Mouse (Mus musculus) embryonic facial prominence, embryonic 10.5 days (tissue): ENCODE measurements at regions not wholly inside any gene's neighbourhood (a gene's known extent, or its start where the extent isn't known, plus 50 kb on each side); places are given as distances from the start of the nearest gene placed in this dataset.

ENCODE experiments used
- DNase-seq: peaks from one replicate; pipeline ENCODE4 v3.0.0-alpha.2; 2017; ENCODE audit warnings: low spot score
- H3K27ac ChIP-seq: fragments of 300-500 bp; sonication (generic); replicated peaks from 2 replicates; pipeline ENCODE4 v1.5.1; 2016; ENCODE audit warnings: mild to moderate bottlenecking
- H3K27me3 ChIP-seq: fragments of 300-500 bp; sonication (generic); replicated peaks from 2 replicates; pipeline ENCODE4 v1.6.1; 2016; ENCODE audit warnings: low read depth, mild to moderate bottlenecking; ENCODE audit not compliant: poor library complexity, severe bottlenecking
- H3K36me3 ChIP-seq: fragments of 300-500 bp; sonication (generic); replicated peaks from 2 replicates; pipeline ENCODE4 v1.6.1; 2016; ENCODE audit warnings: mild to moderate bottlenecking, moderate library complexity
- H3K4me1 ChIP-seq: fragments of 300-500 bp; sonication (generic); 2 replicates; pipeline ENCODE4 v1.6.1; 2016
- H3K4me3 ChIP-seq: fragments of 300-500 bp; sonication (generic); 2 replicates; pipeline ENCODE4 v1.5.1; 2016; ENCODE audit warnings: mild to moderate bottlenecking, moderate library complexity
- H3K9me3 ChIP-seq: fragments of 300-500 bp; sonication (generic); 2 replicates; pipeline ENCODE4 v1.6.1; 2016; ENCODE audit warnings: mild to moderate bottlenecking
- WGBS: fragments of 180-500 bp; shearing (Covaris S2); methylation state at CpG from one replicate; pipeline ENCODE4 v1.1.7; 2016; 5-methylcytosine and 5-hydroxymethylcytosine counted together

- Histone ChIP-seq H3K4me3 (no peak overlapping the region), H3K9me3 (no peaks in the 10 kb centered on the region), H3K4me1 (no peaks in the 10 kb centered on the region), H3K36me3 (no peaks in the 10 kb centered on the region), H3K27me3 (no peaks in the 10 kb centered on the region), H3K27ac (no peak overlapping the region)
- DNase-seq, result no peak
- WGBS, result 78% methylated on average over 1 of the region's 1 CpGs
Observed at GRCm38 (mm10) chr12:78118131-78118530, 75.9 kb upstream of the Gm6657 start.

DNA sequence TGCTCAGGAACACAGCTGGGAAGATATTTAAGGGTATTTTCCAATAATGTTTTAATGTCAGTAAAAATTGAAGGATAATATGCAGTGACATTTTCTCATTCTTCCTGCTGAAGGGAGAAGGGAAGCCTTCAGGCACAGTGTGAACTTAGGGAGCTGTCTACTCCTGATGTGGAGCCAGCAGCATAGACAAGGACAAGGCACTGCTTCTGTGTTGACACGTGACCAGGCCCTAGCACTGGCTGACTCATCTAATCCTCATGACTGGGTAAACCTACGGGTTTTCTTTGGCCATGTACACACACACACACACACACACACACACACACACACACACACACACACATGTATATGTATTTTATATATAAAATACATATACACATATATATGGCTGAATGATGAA lies 74.8 kb upstream of the Gm6657 start:
- no peak overlapping the region for H3K27ac ChIP-seq
- H3K9me3 ChIP-seq, result no peaks in the 10 kb centered on the region
- H3K27me3 ChIP-seq, result no peaks in the 10 kb centered on the region
- WGBS, result 69% methylated on average over 2 of the region's 2 CpGs
- H3K4me3 ChIP-seq, result no peak overlapping the region
- DNase-seq, result no peak
- no peaks in the 10 kb centered on the region for H3K4me1 ChIP-seq
- H3K36me3 ChIP-seq, result no peaks in the 10 kb centered on the region

GRCm38 (mm10) chr12:78119855-78120254 lies 74.2 kb upstream of the Gm6657 start:
- WGBS, result 87% methylated on average over 5 of the region's 5 CpGs
- Histone ChIP-seq H3K27me3 (no peaks in the 10 kb centered on the region), H3K36me3 (no peaks in the 10 kb centered on the region), H3K9me3 (no peaks in the 10 kb centered on the region), H3K4me1 (no peaks in the 10 kb centered on the region), H3K27ac (no peak overlapping the region), H3K4me3 (no peak overlapping the region)
- no peak for DNase-seq

- no peaks in the 10 kb centered on the region for H3K27me3 ChIP-seq
- no peak overlapping the region for H3K4me3 ChIP-seq
- H3K36me3 ChIP-seq, result no peaks in the 10 kb centered on the region
- H3K9me3 ChIP-seq, result no peaks in the 10 kb centered on the region
- WGBS, result 87% methylated on average over 5 of the region's 5 CpGs
- DNase-seq, result no peak
- H3K4me1 ChIP-seq, result no peaks in the 10 kb centered on the region
- H3K27ac ChIP-seq, result no peak overlapping the region
Observed at GRCm38 (mm10) chr12:78129130-78129845, 64.8 kb upstream of the Gm6657 start.

DNA sequence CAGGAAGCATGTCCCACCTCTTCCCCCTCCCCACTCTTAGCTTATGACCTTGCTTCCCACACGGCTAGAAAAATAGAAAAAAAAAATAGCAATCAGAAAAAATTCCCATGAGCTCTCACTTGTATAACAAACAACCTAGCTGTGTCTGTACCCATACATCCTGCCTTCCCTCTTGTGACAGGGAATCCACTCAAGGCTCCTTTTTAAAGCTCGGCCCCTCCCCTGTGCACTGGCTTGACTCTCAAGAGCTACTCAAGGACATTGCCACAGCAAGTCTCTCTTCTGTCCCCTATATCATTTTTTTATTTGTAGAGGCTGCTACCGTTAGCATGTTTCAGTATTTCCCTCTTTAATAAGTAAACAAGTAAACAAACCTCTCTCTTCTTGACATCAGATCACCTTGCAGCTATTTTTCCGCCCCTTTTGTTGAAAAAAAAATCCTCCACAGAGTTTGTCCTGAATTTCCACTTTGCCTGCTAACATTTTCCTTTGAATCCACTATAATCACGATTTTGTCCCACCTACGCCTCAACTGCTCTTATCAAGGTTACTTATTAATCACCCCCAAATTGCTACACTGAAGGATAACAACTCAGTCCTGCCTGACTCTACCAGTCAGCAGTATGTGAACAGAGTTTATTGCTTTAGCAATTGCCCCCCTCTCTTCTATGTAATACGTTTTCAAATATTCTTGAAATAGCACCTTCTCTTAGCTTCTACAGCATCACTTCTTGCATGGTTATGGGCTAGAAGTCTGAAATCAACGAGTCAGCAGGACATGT lies 61.8 kb upstream of the Gm6657 start:
- Histone ChIP-seq H3K4me3 (no peak overlapping the region), H3K27ac (no peak overlapping the region), H3K27me3 (no peaks in the 10 kb centered on the region), H3K36me3 (no peaks in the 10 kb centered on the region), H3K9me3 (no peaks in the 10 kb centered on the region), H3K4me1 (no peaks in the 10 kb centered on the region)
- WGBS, result 76% methylated on average over 8 of the region's 8 CpGs
- no peak for DNase-seq

GRCm38 (mm10) chr12:78133341-78133740 lies 60.7 kb upstream of the Gm6657 start:
- Histone ChIP-seq H3K4me1 (no peaks in the 10 kb centered on the region), H3K27ac (no peak overlapping the region), H3K27me3 (no peaks in the 10 kb centered on the region), H3K9me3 (no peaks in the 10 kb centered on the region), H3K36me3 (no peaks in the 10 kb centered on the region), H3K4me3 (no peak overlapping the region)
- DNase-seq, result no peak
- WGBS, result 85% methylated on average over 9 of the region's 9 CpGs

DNA sequence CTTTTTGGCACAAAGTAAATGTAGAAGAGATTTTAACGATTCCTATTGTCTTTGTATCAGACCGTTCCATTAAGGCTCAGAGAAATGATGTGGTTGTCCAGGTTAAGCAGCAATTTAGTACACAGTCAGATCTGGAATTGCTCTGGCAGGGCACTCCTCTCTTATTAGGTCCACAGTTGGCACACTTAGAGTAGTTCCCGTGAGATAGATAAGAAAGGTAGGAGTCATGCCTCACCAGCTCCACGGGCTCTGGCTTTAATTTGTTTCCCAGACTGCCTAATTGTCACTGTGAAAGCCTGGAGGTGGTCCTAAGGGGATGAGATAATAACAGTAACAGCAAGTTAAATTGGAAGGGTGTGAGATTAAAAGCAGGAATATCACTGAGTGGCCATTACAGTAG lies 60.1 kb upstream of the Gm6657 start:
- no peaks in the 10 kb centered on the region for H3K27me3 ChIP-seq

DNA sequence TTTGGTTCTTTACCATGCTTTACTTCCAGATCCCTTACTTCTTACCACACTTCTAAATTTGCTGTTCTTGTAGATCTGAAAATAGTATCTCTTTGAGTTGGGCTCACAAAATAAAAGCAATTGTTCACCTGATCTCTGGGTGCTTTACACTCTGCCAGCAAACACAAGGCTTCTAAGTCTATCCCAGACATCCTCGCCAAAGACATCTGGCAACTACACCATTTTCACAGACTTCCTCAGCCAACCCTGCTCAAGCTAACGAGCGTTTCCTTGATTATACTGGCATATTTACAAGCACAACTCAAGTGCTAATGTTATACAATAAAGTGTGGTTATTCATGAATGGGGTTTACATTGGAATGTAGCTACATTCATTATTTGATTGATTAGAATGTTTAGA lies 56.8 kb upstream of the Gm6657 start:
- Histone ChIP-seq H3K27me3 (no peaks in the 10 kb centered on the region), H3K9me3 (no peaks in the 10 kb centered on the region), H3K4me1 (no peaks in the 10 kb centered on the region), H3K36me3 (no peaks in the 10 kb centered on the region), H3K27ac (no peak overlapping the region), H3K4me3 (no peak overlapping the region)
- 85% methylated on average over 3 of the region's 3 CpGs for WGBS
- DNase-seq, result no peak

More for the DNA sequence above, 60.1 kb upstream of the Gm6657 start:
- no peak overlapping the region for H3K27ac ChIP-seq
- H3K4me1 ChIP-seq, result no peaks in the 10 kb centered on the region
- H3K9me3 ChIP-seq, result no peaks in the 10 kb centered on the region
- DNase-seq, result no peak
- no peaks in the 10 kb centered on the region for H3K36me3 ChIP-seq
- WGBS, result 60% methylated on average over 4 of the region's 4 CpGs
- no peak overlapping the region for H3K4me3 ChIP-seq

DNA sequence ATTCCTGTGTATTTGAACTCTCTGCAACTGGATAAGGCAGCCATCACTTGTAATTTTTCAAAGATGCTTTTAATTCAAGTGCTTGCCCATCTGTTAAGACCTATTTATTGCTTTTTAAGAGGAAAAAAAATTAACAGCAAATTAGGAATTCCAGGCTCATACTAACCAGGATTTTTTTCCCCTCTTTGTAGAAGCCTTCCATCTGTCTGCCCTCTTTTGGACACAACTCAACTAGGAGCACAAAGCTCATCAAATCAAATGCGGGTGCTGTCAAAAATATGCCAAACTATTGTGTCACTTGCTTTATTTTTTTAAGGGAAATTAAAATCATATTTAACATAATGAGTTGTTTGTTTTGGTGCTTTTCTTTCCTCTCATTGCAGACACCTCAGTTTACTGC lies 55.6 kb upstream of the Gm6657 start:
- DNase-seq, result no peak
- 91% methylated on average over 1 of the region's 1 CpGs for WGBS
- H3K9me3 ChIP-seq, result no peaks in the 10 kb centered on the region
- H3K27ac ChIP-seq, result no peak overlapping the region
- no peak overlapping the region for H3K4me3 ChIP-seq
- H3K27me3 ChIP-seq, result no peaks in the 10 kb centered on the region
- no peaks in the 10 kb centered on the region for H3K4me1 ChIP-seq
- no peaks in the 10 kb centered on the region for H3K36me3 ChIP-seq
